Mouse (Mus musculus) effector memory CD4-positive, alpha-beta T cell, adult 7 months (primary cell): Measurements from ENCODE around the gene Nkx2-9. TPM values are rescaled to one million over a fixed set of nuclear protein-coding genes. Genes with fewer than 3 reads are reported as not detected.

Source experiments
- polyA plus RNA-seq: library from polyadenylated mRNA; unstranded; fragments of 100-300 nt; shearing (Covaris generic); gene quantifications from one replicate; pipeline ENCODE4 v1.2.1, GENCODE M21; 2017

The Nkx2-9 gene
- not detected for polyA plus RNA-seq

GRCm38 (mm10) chr12:56612761-56613437 lies at the start of gene Nkx2-9:
TSS of gene Nkx2-9 (minus strand) at chr12:56613284.

Other genes starting within 250 kb of the Nkx2-9 start
- not detected for gene Nkx2-1, start 76.4 kb downstream of the Nkx2-9 start, polyA plus RNA-seq
- gene Pax9, start 78.5 kb upstream of the Nkx2-9 start, polyA plus RNA-seq = 0.24 TPM